Mouse (Mus musculus) MEL (cell line): ENCODE results near the gene Cnppd1. TPM values are rescaled to one million over a fixed set of nuclear protein-coding genes. Genes with fewer than 3 reads are reported as not detected.
A peak's percentile ranks its signal among the peaks of the same experiment; 100 is the strongest.

Source experiments
- DNase-seq: peaks from one replicate; pipeline ENCODE4 v3.0.0; 2011; ENCODE audit warnings: low read depth, low spot score
- H3K27ac ChIP-seq: 2 replicates; pipeline ENCODE4 v1.5.1; 2012; ENCODE audit warnings: low read depth, mild to moderate bottlenecking, control low read depth, low read length, moderate library complexity; ENCODE audit not compliant: control insufficient read depth
- H3K27me3 ChIP-seq, 2 experiments: fragments of 150-350 bp in 1 of 2; sonication (generic) in 1 of 2; 2 replicates each; pipeline ENCODE4 v1.6.1; 2012; ENCODE audit warnings: low read length in 2 of 2, mild to moderate bottlenecking in 2 of 2, improper control_type of control experiment in 1 of 2, moderate library complexity in 1 of 2; ENCODE audit not compliant: insufficient read depth in 2 of 2, control insufficient read depth in 1 of 2
- H3K36me3 ChIP-seq, 2 experiments: 2 replicates each; pipeline ENCODE4 v1.6.1; 2012 to 2014; ENCODE audit warnings: low read length in 2 of 2, improper control_type of control experiment in 1 of 2, inconsistent platforms in 1 of 2, mild to moderate bottlenecking in 1 of 2; ENCODE audit not compliant: insufficient read depth in 2 of 2, control insufficient read depth in 1 of 2
- H3K4me1 ChIP-seq, 2 experiments: fragments of 150-350 bp in 1 of 2; sonication (generic) in 1 of 2; 2 replicates each; pipeline ENCODE4 v1.6.1; 2012; ENCODE audit warnings: low read length in 2 of 2, improper control_type of control experiment in 1 of 2, mild to moderate bottlenecking in 1 of 2; ENCODE audit not compliant: insufficient read depth in 2 of 2, control insufficient read depth in 1 of 2
- H3K4me3 ChIP-seq, 2 experiments: fragments of 150-350 bp in 1 of 2; sonication (generic) in 1 of 2; 2 replicates each; pipeline ENCODE4 v1.5.1; 2012; ENCODE audit warnings: low read depth in 2 of 2, low read length in 2 of 2, mild to moderate bottlenecking in 2 of 2, moderate library complexity in 2 of 2, control low read depth in 1 of 2, improper control_type of control experiment in 1 of 2; ENCODE audit not compliant: control insufficient read depth in 1 of 2, insufficient read depth in 1 of 2
- H3K79me2 ChIP-seq: 2 replicates; pipeline ENCODE4 v1.6.1; 2012; ENCODE audit warnings: mild to moderate bottlenecking, low read length, moderate library complexity; ENCODE audit not compliant: control insufficient read depth, poor library complexity, insufficient read depth
- H3K9ac ChIP-seq: 2 replicates; pipeline ENCODE4 v1.6.1; 2012; ENCODE audit warnings: low read depth, mild to moderate bottlenecking, control low read depth, low read length, moderate library complexity; ENCODE audit not compliant: control insufficient read depth, poor library complexity, severe bottlenecking
- H3K9me3 ChIP-seq: fragments of 150-350 bp; sonication (generic); replicated peaks from 2 replicates; pipeline ENCODE4 v1.6.1; 2012; ENCODE audit warnings: mild to moderate bottlenecking, low read length, improper control_type of control experiment, moderate library complexity; ENCODE audit not compliant: insufficient read depth
- BHLHE40 ChIP-seq: IDR thresholded peaks from 2 replicates; pipeline ENCODE4 v1.6.1; 2012; ENCODE audit warnings: low read depth, mild to moderate bottlenecking, inconsistent platforms, low read length, improper control_type of control experiment, borderline replicate concordance
- CHD1 ChIP-seq: IDR thresholded peaks from 2 replicates; pipeline ENCODE4 v1.6.1; 2012; ENCODE audit warnings: low read depth, mild to moderate bottlenecking, inconsistent platforms, low read length, improper control_type of control experiment
- CHD2 ChIP-seq: IDR thresholded peaks from 2 replicates; pipeline ENCODE4 v1.6.1; 2011; ENCODE audit warnings: low read length, improper control_type of control experiment
- CTCF ChIP-seq, 3 experiments: IDR thresholded peaks in 2 of 3; conservative IDR thresholded peaks in 1 of 3; 2 replicates each; pipeline ENCODE4 v1.5.1; 2011 to 2012; ENCODE audit warnings: low read length in 3 of 3, low read depth in 2 of 3, mild to moderate bottlenecking in 2 of 3, improper control_type of control experiment in 1 of 3, inconsistent platforms in 1 of 3, mixed read lengths in 1 of 3, moderate library complexity in 1 of 3; ENCODE audit not compliant: control insufficient read depth in 1 of 3, insufficient read depth in 1 of 3, poor library complexity in 1 of 3, severe bottlenecking in 1 of 3
- EP300 ChIP-seq, 2 experiments: IDR thresholded peaks; 2 replicates each; pipeline ENCODE4 v1.6.1; 2011; ENCODE audit warnings: improper control_type of control experiment in 2 of 2, low read length in 2 of 2, low read depth in 1 of 2, mild to moderate bottlenecking in 1 of 2
- GATA1 ChIP-seq: IDR thresholded peaks from 2 replicates; pipeline ENCODE4 v1.6.1; 2011; ENCODE audit warnings: low read depth, low read length, improper control_type of control experiment
- KAT2A ChIP-seq: conservative IDR thresholded peaks from 2 replicates; pipeline ENCODE4 v1.6.1; 2012; ENCODE audit warnings: low read depth, low read length, improper control_type of control experiment, inconsistent platforms
- MAX ChIP-seq: IDR thresholded peaks from 2 replicates; pipeline ENCODE4 v1.6.1; 2011; ENCODE audit warnings: low read length, improper control_type of control experiment
- MYC ChIP-seq: IDR thresholded peaks from 2 replicates; pipeline ENCODE4 v1.6.1; 2011; ENCODE audit warnings: low read depth, mild to moderate bottlenecking, low read length, improper control_type of control experiment, moderate library complexity
- NELFE ChIP-seq: IDR thresholded peaks from 2 replicates; pipeline ENCODE4 v1.6.1; 2011; ENCODE audit warnings: low read depth, low read length, improper control_type of control experiment
- NRF1 ChIP-seq: IDR thresholded peaks from 2 replicates; pipeline ENCODE4 v1.6.1; 2014; ENCODE audit warnings: low read depth, mild to moderate bottlenecking, inconsistent platforms, low read length, improper control_type of control experiment, moderate library complexity; ENCODE audit not compliant: poor library complexity, insufficient read depth, severe bottlenecking
- RAD21 ChIP-seq: IDR thresholded peaks from 2 replicates; pipeline ENCODE4 v1.6.1; 2011; ENCODE audit warnings: mild to moderate bottlenecking, low read depth, low read length, improper control_type of control experiment
- SMC3 ChIP-seq: IDR thresholded peaks from 2 replicates; pipeline ENCODE4 v1.6.1; 2011; ENCODE audit warnings: low read depth, low read length, improper control_type of control experiment
- TAL1 ChIP-seq: IDR thresholded peaks from 2 replicates; pipeline ENCODE4 v1.6.1; 2012; ENCODE audit warnings: mild to moderate bottlenecking, inconsistent platforms, low read length, moderate library complexity, mixed read lengths
- TCF12 ChIP-seq: IDR thresholded peaks from 2 replicates; pipeline ENCODE4 v1.6.1; 2014; ENCODE audit warnings: low read depth, mild to moderate bottlenecking, inconsistent platforms, low read length, improper control_type of control experiment, moderate library complexity
- UBTF ChIP-seq: IDR thresholded peaks from 2 replicates; pipeline ENCODE4 v1.6.1; 2012; ENCODE audit warnings: low read depth, mild to moderate bottlenecking, inconsistent platforms, low read length, improper control_type of control experiment, moderate library complexity, borderline replicate concordance; ENCODE audit not compliant: insufficient read depth
- USF1 ChIP-seq: IDR thresholded peaks from 2 replicates; pipeline ENCODE4 v1.6.1; 2014; ENCODE audit warnings: low read depth, mild to moderate bottlenecking, inconsistent platforms, low read length, improper control_type of control experiment, moderate library complexity
- ZC3H11A ChIP-seq: IDR thresholded peaks from 2 replicates; pipeline ENCODE4 v1.6.1; 2012; ENCODE audit warnings: low read depth, mild to moderate bottlenecking, inconsistent platforms, low read length, improper control_type of control experiment
- ZMIZ1 ChIP-seq: IDR thresholded peaks from 2 replicates; pipeline ENCODE4 v1.6.1; 2012; ENCODE audit warnings: low read depth, mild to moderate bottlenecking, inconsistent platforms, low read length, improper control_type of control experiment, moderate library complexity
- ZNF384 ChIP-seq: IDR thresholded peaks from 2 replicates; pipeline ENCODE4 v1.6.1; 2012; ENCODE audit warnings: low read depth, mild to moderate bottlenecking, inconsistent platforms, low read length, improper control_type of control experiment
- polyA plus RNA-seq, 2 experiments: library from polyadenylated mRNA; stranded (reverse) in 1 of 2; unstranded in 1 of 2; fragments of >175 nt in 1 of 2; fragments of >200 nt in 1 of 2; gene quantifications; 2 replicates each; pipeline versions ENCODE4 v1.2.1 to v1.2.4; 2012; ENCODE audit warnings: low replicate concordance in 2 of 2, low read depth in 1 of 2; ENCODE audit not compliant: insufficient read length in 2 of 2, insufficient read depth in 1 of 2, missing spikeins in 1 of 2
- total RNA-seq: library from RNA; depleted of rRNA; stranded (reverse); fragments of 300-350 nt; gene quantifications from 2 replicates; pipeline ENCODE4 v1.2.3, GENCODE M21; 2012; rRNA removed

Cnppd1 gene
- total and polyA plus RNA-seq, 3 experiments: 54.4 to 314 (median 70.1) TPM

GRCm38 (mm10) chr1:75124346-75125321, 17.9 kb downstream of the Cnppd1 start, which contains the start of gene Nhej1 (continued):
- TF ChIP-seq RAD21: peak; percentile 93
- TF ChIP-seq NRF1: peak; percentile 89
- TF ChIP-seq KAT2A: no peak; the same call in 1 of the 2 replicates
- no peak for TF ChIP-seq TAL1
- peak; percentile 91 for TF ChIP-seq ZC3H11A
- peak; percentile 51; the same call in 1 of the 2 replicates for TF ChIP-seq TCF12
- 0 out of 2 replicates have a peak, but pooled peaks have one; percentile 61 for TF ChIP-seq MYC
- TF ChIP-seq CHD2: no peak
- peak; percentile 56; the same call in 1 of the 2 replicates for TF ChIP-seq USF1
- TF ChIP-seq CHD1: no peak
- no peak for TF ChIP-seq GATA1
- peak; percentile 57 for TF ChIP-seq MAX
- TF ChIP-seq EP300 (IDR thresholded peaks at IDR 0.05; ENCODE audit: low read depth in 1 of 2, low read length in 2 of 2): 0 out of 4 replicates have a peak, but pooled peaks of 1 of the 2 experiments have one; percentile 28

DNA sequence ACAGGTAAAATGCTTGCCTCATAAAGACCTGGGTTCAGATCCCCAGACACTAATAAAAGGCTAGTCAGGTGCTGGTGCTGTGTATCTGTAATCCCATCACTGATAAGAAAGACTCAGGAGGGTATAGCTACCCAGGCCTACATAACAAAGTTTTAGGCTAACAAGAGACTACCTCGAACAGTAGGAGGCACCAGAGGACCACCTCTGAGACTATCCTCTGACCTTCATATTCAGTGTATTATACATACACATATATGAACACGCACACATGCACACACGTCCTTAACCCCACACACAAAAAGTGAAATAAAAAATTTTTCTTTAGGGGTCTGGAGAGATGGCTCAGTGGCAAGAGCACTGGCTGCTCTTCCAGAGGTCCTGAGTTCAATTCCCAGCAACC, 20.3 kb downstream of the Cnppd1 start:
- H3K9me3 ChIP-seq: no peaks in the 10 kb centered on the region
- H3K27me3 ChIP-seq: no peaks in the 10 kb centered on the region
- DNase-seq: peak; percentile 71
- H3K79me2 ChIP-seq: no peaks in the 10 kb centered on the region; the same call in 1 of the 2 replicates
- peaks cover 3 to 10% of the 10 kb centered on the region in 2 experiments; a peak in 3 of 4 replicates for H3K4me1 ChIP-seq
- H3K4me3 ChIP-seq: no peak overlapping the region
- H3K9ac ChIP-seq: no peak overlapping the region
- peaks cover 0 to 5% of the 10 kb centered on the region in 2 experiments; a peak in 2 of 4 replicates for H3K36me3 ChIP-seq
- no peak overlapping the region for H3K27ac ChIP-seq
- peak; percentile 55; the same call in 1 of the 2 replicates for TF ChIP-seq MYC
- TF ChIP-seq NELFE: no peak
- peak; percentile 49; the same call in 1 of the 2 replicates for TF ChIP-seq BHLHE40
- TF ChIP-seq RAD21: peak; percentile 86
- TF ChIP-seq EP300 (IDR thresholded peaks at IDR 0.05; ENCODE audit: low read depth in 1 of 2, low read length in 2 of 2): no peak
- TF ChIP-seq UBTF: no peak
- TF ChIP-seq ZC3H11A: peak; percentile 62
- no peak for TF ChIP-seq ZMIZ1
- TF ChIP-seq SMC3: peak; percentile 54
- TF ChIP-seq ZNF384: no peak
- TF ChIP-seq CTCF (IDR thresholded peaks at IDR 0.05 in 2 of 3, conservative IDR thresholded peaks at IDR 0.05 in 1 of 3; ENCODE audit: control insufficient read depth in 1 of 3, insufficient read depth in 1 of 3, low read depth in 2 of 3, low read length in 3 of 3, poor library complexity in 1 of 3, severe bottlenecking in 1 of 3): peak; percentile 37 to 73 (median 58)
- TF ChIP-seq CHD1: no peak
- TF ChIP-seq GATA1: peak; percentile 53

Other genes with a start within 250 kb of the Cnppd1 start
- gene Cryba2, start 249.6 kb downstream of the Cnppd1 start, total RNA-seq: not detected in 2 replicates
- gene Cryba2, start 249.6 kb downstream of the Cnppd1 start, polyA plus RNA-seq: not detected
- gene Cfap65, start 207.1 kb downstream of the Cnppd1 start, total RNA-seq: not detected in 2 replicates
- gene Cfap65, start 207.1 kb downstream of the Cnppd1 start, polyA plus RNA-seq: not detected
- gene Ihh, start 191.0 kb downstream of the Cnppd1 start, total RNA-seq: 0.04 TPM in 1 of 2 replicates, not detected in the other
- under 1 TPM in 1 of 2 experiments, not detected in 1; 0.07 TPM for gene Ihh, start 191.0 kb downstream of the Cnppd1 start, polyA plus RNA-seq
- 1.7 and 2.1 TPM in 2 replicates for gene Nhej1, start 17.5 kb downstream of the Cnppd1 start, total RNA-seq
- gene Nhej1, start 17.5 kb downstream of the Cnppd1 start, polyA plus RNA-seq: 1 to 10 TPM in 1 of 2 experiments, not detected in 1; 5.2 TPM
- gene Slc23a3, start 8.8 kb downstream of the Cnppd1 start, total RNA-seq: 0.08 TPM in 1 of 2 replicates, not detected in the other
- gene Slc23a3, start 8.8 kb downstream of the Cnppd1 start, polyA plus RNA-seq: under 1 TPM in 1 of 2 experiments, not detected in 1; 0.15 TPM
- gene Retreg2, start 67 bp upstream of the Cnppd1 start, total RNA-seq: 37.1 and 38.1 TPM in 2 replicates
- gene Retreg2, start 67 bp upstream of the Cnppd1 start, polyA plus RNA-seq: 10 to 100 TPM in 1 of 2 experiments, not detected in 1; 59.2 TPM
- gene Zfand2b, start 25.9 kb upstream of the Cnppd1 start, total RNA-seq: 14.4 and 15.0 TPM in 2 replicates
- 10 to 100 TPM in 1 of 2 experiments, not detected in 1; 18.3 TPM for gene Zfand2b, start 25.9 kb upstream of the Cnppd1 start, polyA plus RNA-seq
- 79.2 and 84.4 TPM in 2 replicates for gene Abcb6, start 37.7 kb upstream of the Cnppd1 start, total RNA-seq
- gene Abcb6, start 37.7 kb upstream of the Cnppd1 start, polyA plus RNA-seq: 10 to 100 TPM in 1 of 2 experiments, not detected in 1; 73.5 TPM
- 5.5 and 8.1 TPM in 2 replicates for gene Ankzf1, start 49.4 kb upstream of the Cnppd1 start, total RNA-seq
- 10 to 100 TPM in 1 of 2 experiments, not detected in 1; 16.7 TPM for gene Ankzf1, start 49.4 kb upstream of the Cnppd1 start, polyA plus RNA-seq
- gene Atg9a, start 49.5 kb upstream of the Cnppd1 start, total RNA-seq: 7.8 and 10.2 TPM in 2 replicates
- 10 to 100 TPM in 1 of 2 experiments, not detected in 1; 26.1 TPM for gene Atg9a, start 49.5 kb upstream of the Cnppd1 start, polyA plus RNA-seq
- gene Glb1l, start 68.1 kb upstream of the Cnppd1 start, total RNA-seq: 4.0 and 7.6 TPM in 2 replicates
- gene Glb1l, start 68.1 kb upstream of the Cnppd1 start, polyA plus RNA-seq: 10 to 100 TPM in 1 of 2 experiments, not detected in 1; 13.0 TPM
- gene Stk16, start 68.1 kb upstream of the Cnppd1 start, total RNA-seq: 83.2 and 110 TPM in 2 replicates
- 100 to 1,000 TPM in 1 of 2 experiments, not detected in 1; 154 TPM for gene Stk16, start 68.1 kb upstream of the Cnppd1 start, polyA plus RNA-seq
- 385 and 396 TPM in 2 replicates for gene Tuba4a, start 77.2 kb upstream of the Cnppd1 start, total RNA-seq
- 100 to 1,000 TPM in 1 of 2 experiments, not detected in 1; 439 TPM for gene Tuba4a, start 77.2 kb upstream of the Cnppd1 start, polyA plus RNA-seq
- gene A630095N17Rik, start 89.4 kb upstream of the Cnppd1 start, total RNA-seq: 0.46 and 0.58 TPM in 2 replicates
- under 1 TPM in 1 of 2 experiments, not detected in 1; 0.82 TPM for gene A630095N17Rik, start 89.4 kb upstream of the Cnppd1 start, polyA plus RNA-seq
- 10.3 and 12.9 TPM in 2 replicates for gene Dnajb2, start 93.7 kb upstream of the Cnppd1 start, total RNA-seq
- gene Dnajb2, start 93.7 kb upstream of the Cnppd1 start, polyA plus RNA-seq: 10 to 100 TPM in 1 of 2 experiments, not detected in 1; 18.9 TPM
- not detected in 2 replicates for gene Ptprn, start 121.8 kb upstream of the Cnppd1 start, total RNA-seq
- under 1 TPM in 1 of 2 experiments, not detected in 1; 0.13 TPM for gene Ptprn, start 121.8 kb upstream of the Cnppd1 start, polyA plus RNA-seq
- not detected in 2 replicates for gene Resp18, start 135.7 kb upstream of the Cnppd1 start, total RNA-seq
- gene Resp18, start 135.7 kb upstream of the Cnppd1 start, polyA plus RNA-seq: not detected
- 34.7 and 35.9 TPM in 2 replicates for gene Dnpep, start 175.3 kb upstream of the Cnppd1 start, total RNA-seq
- gene Dnpep, start 175.3 kb upstream of the Cnppd1 start, polyA plus RNA-seq: 10 to 100 TPM in 1 of 2 experiments, not detected in 1; 59.3 TPM
- 4.6 and 7.2 TPM in 2 replicates for gene Des, start 217.6 kb upstream of the Cnppd1 start, total RNA-seq
- gene Des, start 217.6 kb upstream of the Cnppd1 start, polyA plus RNA-seq: 1 to 10 TPM in 1 of 2 experiments, not detected in 1; 7.0 TPM
- gene Speg, start 232.6 kb upstream of the Cnppd1 start, total RNA-seq: 1.7 and 1.8 TPM in 2 replicates
- gene Speg, start 232.6 kb upstream of the Cnppd1 start, polyA plus RNA-seq: 1 to 10 TPM in 1 of 2 experiments, not detected in 1; 9.5 TPM